Mouse (Mus musculus) lung, postnatal 0 days (tissue): Measurements from ENCODE around the gene Defb3. TPM values are rescaled to one million over a fixed set of nuclear protein-coding genes. Genes with fewer than 3 reads are reported as not detected.
"Not testable (repeated sequence)": the region's sequence is repeated elsewhere in the genome, so short reads cannot be mapped to it uniquely, and the experiment has no call there.

Source experiments
- ATAC-seq: fragments of 200-750 bp; cut with Nextera tagmentation; 2 replicates; pipeline ENCODE4 v1.8.0; 2017; ENCODE audit warnings: moderate library complexity
- DNase-seq: peaks from one replicate; pipeline ENCODE4 v3.0.0-alpha.2; 2016; ENCODE audit warnings: low spot score
- H3K27ac ChIP-seq: fragments of 300-500 bp; sonication (generic); 2 replicates; pipeline ENCODE4 v1.5.1; 2014; ENCODE audit warnings: antibody characterized with exemption, mild to moderate bottlenecking, low read length, mixed read lengths
- H3K27me3 ChIP-seq: fragments of 300-500 bp; sonication (generic); replicated peaks from 2 replicates; pipeline ENCODE4 v1.6.1; 2014; ENCODE audit warnings: low read length, mixed read lengths; ENCODE audit not compliant: insufficient read depth
- H3K36me3 ChIP-seq: fragments of 300-500 bp; sonication (generic); 2 replicates; pipeline ENCODE4 v1.6.1; 2014; ENCODE audit warnings: low read length, mixed read lengths; ENCODE audit not compliant: insufficient read depth
- H3K4me1 ChIP-seq: fragments of 300-500 bp; sonication (generic); 2 replicates; pipeline ENCODE4 v1.6.1; 2014; ENCODE audit warnings: antibody characterized with exemption, low read depth, low read length, mixed read lengths; ENCODE audit not compliant: insufficient read depth
- H3K4me2 ChIP-seq: fragments of 300-500 bp; sonication (generic); replicated peaks from 2 replicates; pipeline ENCODE4 v1.6.1; 2014; ENCODE audit warnings: low read depth, mild to moderate bottlenecking, low read length, moderate library complexity, mixed read lengths
- H3K4me3 ChIP-seq: fragments of 300-500 bp; sonication (generic); 2 replicates; pipeline ENCODE4 v1.5.1; 2014; ENCODE audit warnings: low read depth, low read length
- H3K9ac ChIP-seq: fragments of 300-500 bp; sonication (generic); replicated peaks from 2 replicates; pipeline ENCODE4 v1.6.1; 2014; ENCODE audit warnings: low read depth, mild to moderate bottlenecking
- H3K9me3 ChIP-seq: fragments of 300-500 bp; sonication (generic); 2 replicates; pipeline ENCODE4 v1.6.1; 2016; ENCODE audit warnings: low read length, mixed read lengths
- CTCF ChIP-seq: IDR thresholded peaks from 2 replicates; pipeline ENCODE4 v1.5.1; 2016; ENCODE audit warnings: antibody characterized with exemption, mild to moderate bottlenecking
- EP300 ChIP-seq: IDR thresholded peaks from 2 replicates; pipeline ENCODE4 v1.6.1; 2016; ENCODE audit warnings: antibody characterized with exemption, mild to moderate bottlenecking, control low read depth
- WGBS: fragments of 180-500 bp; shearing (Covaris S2); extraction: QIAGEN DNeasy Blood & Tissue Kit; methylation state at CpG from one replicate; pipeline ENCODE4 v1.1.7; 2014; 5-methylcytosine and 5-hydroxymethylcytosine counted together
- polyA plus RNA-seq: library from polyadenylated mRNA; unstranded; fragments of >200 nt; fragmentation: Nextera tagmentation; extraction: Ambion mirVana; gene quantifications from 2 replicates; pipeline ENCODE4 v1.2.1, GENCODE M21; 2015

Gene Defb3
- polyA plus RNA-seq: not detected in 2 replicates

GRCm38 (mm10) chr8:19293060-19293459, at the start of gene Defb3:
Gene Defb3 (plus strand): TSS chr8:19293360.
- H3K27me3 ChIP-seq, H3K4me1 ChIP-seq, ATAC-seq, H3K4me2 ChIP-seq, H3K9ac ChIP-seq, H3K27ac ChIP-seq, H3K9me3 ChIP-seq, H3K36me3 ChIP-seq, DNase-seq, H3K4me3 ChIP-seq: not testable (repeated sequence)
- WGBS: 63% methylated on average over 2 of the region's 2 CpGs

GRCm38 (mm10) chr8:19247280-19247679, 45.9 kb upstream of the Defb3 start, which contains the start of gene Defb5:
Gene Defb5 (plus strand): TSS chr8:19247580.
- no peak within 1 kb of the TSS for H3K27ac ChIP-seq
- no peak within 1 kb of the TSS for H3K9ac ChIP-seq
- H3K9me3 ChIP-seq: no peaks in the 10 kb centered on the region
- WGBS: 87% methylated on average over 5 of the region's 5 CpGs
- no peaks in the 10 kb centered on the region for H3K4me1 ChIP-seq
- no peak within 1 kb of the TSS for H3K4me3 ChIP-seq
- ATAC-seq: no peak
- no peaks in the 10 kb centered on the region for H3K36me3 ChIP-seq
- no peak for TF ChIP-seq CTCF
- TF ChIP-seq EP300: no peak
- no peaks in the 10 kb centered on the region for H3K27me3 ChIP-seq
- no peak for DNase-seq
- H3K4me2 ChIP-seq: no peak within 1 kb of the TSS

GRCm38 (mm10) chr8:19258136-19258535, 35.0 kb upstream of the Defb3 start:
- no peak for TF ChIP-seq CTCF
- no peak for TF ChIP-seq EP300
- no peak overlapping the region for H3K4me2 ChIP-seq
- H3K9me3 ChIP-seq: no peaks in the 10 kb centered on the region
- H3K9ac ChIP-seq: no peak overlapping the region
- DNase-seq (no peak), ATAC-seq (no peak)
- no peak overlapping the region for H3K4me3 ChIP-seq
- no peaks in the 10 kb centered on the region for H3K4me1 ChIP-seq
- H3K36me3 ChIP-seq: no peaks in the 10 kb centered on the region
- H3K27ac ChIP-seq: no peak overlapping the region
- H3K27me3 ChIP-seq: no peaks in the 10 kb centered on the region

GRCm38 (mm10) chr8:19259667-19260066, 33.5 kb upstream of the Defb3 start:
- no peaks in the 10 kb centered on the region for H3K27me3 ChIP-seq
- H3K36me3 ChIP-seq: no peaks in the 10 kb centered on the region
- no peaks in the 10 kb centered on the region for H3K9me3 ChIP-seq
- DNase-seq: no peak
- no peak for TF ChIP-seq CTCF
- no peak for TF ChIP-seq EP300
- no peaks in the 10 kb centered on the region for H3K4me1 ChIP-seq
- no peak overlapping the region for H3K4me2 ChIP-seq
- no peak overlapping the region for H3K9ac ChIP-seq
- WGBS: 28% methylated on average over 3 of the region's 3 CpGs
- no peak for ATAC-seq
- H3K27ac ChIP-seq: no peak overlapping the region
- H3K4me3 ChIP-seq: no peak overlapping the region

GRCm38 (mm10) chr8:19298361-19298760, 5.2 kb downstream of the Defb3 start:
- not testable (repeated sequence) for H3K4me1 ChIP-seq, H3K36me3 ChIP-seq, H3K4me2 ChIP-seq, H3K4me3 ChIP-seq, DNase-seq, H3K27ac ChIP-seq, ATAC-seq, H3K9ac ChIP-seq, H3K9me3 ChIP-seq, H3K27me3 ChIP-seq
- 53% methylated on average over 3 of the region's 3 CpGs for WGBS

- Histone ChIP-seq H3K9me3 (no peaks in the 10 kb centered on the region), H3K36me3 (no peaks in the 10 kb centered on the region), H3K9ac (no peak overlapping the region), H3K4me3 (no peak overlapping the region), H3K27me3 (no peaks in the 10 kb centered on the region), H3K4me1 (no peaks in the 10 kb centered on the region), H3K27ac (no peak overlapping the region), H3K4me2 (no peak overlapping the region)
- no peak for DNase-seq
- peak; percentile 17 for TF ChIP-seq CTCF
- no peak for TF ChIP-seq EP300
- ATAC-seq: no peak
- 0% methylated on average over 3 of the region's 3 CpGs for WGBS
These were observed 38.7 kb downstream of the Defb3 start for GRCm38 (mm10) chr8:19331836-19332235.

Other genes starting within 250 kb of the Defb3 start
- not detected in 2 replicates for gene Defb39, start 228.6 kb upstream of the Defb3 start, polyA plus RNA-seq
- gene Defb12, start 178.5 kb upstream of the Defb3 start, polyA plus RNA-seq: not detected in 2 replicates
- not detected in 2 replicates for gene Defb34, start 169.6 kb upstream of the Defb3 start, polyA plus RNA-seq
- not detected in 2 replicates for gene Gm45826, start 152.6 kb upstream of the Defb3 start, polyA plus RNA-seq
- not detected in 2 replicates for gene Defb14, start 99.0 kb upstream of the Defb3 start, polyA plus RNA-seq
- gene Defb4, start 94.7 kb upstream of the Defb3 start, polyA plus RNA-seq: not detected in 2 replicates
- gene Defb6, start 67.9 kb upstream of the Defb3 start, polyA plus RNA-seq: not detected in 2 replicates
- not detected in 2 replicates for gene Defb46, start 53.4 kb upstream of the Defb3 start, polyA plus RNA-seq
- not detected in 2 replicates for gene Defb5, start 45.8 kb upstream of the Defb3 start, polyA plus RNA-seq
- gene Defb8, start 154.2 kb downstream of the Defb3 start, polyA plus RNA-seq: not detected in 2 replicates
- gene Defb7, start 201.7 kb downstream of the Defb3 start, polyA plus RNA-seq: not detected in 2 replicates